Mouse (Mus musculus): ENCODE data around the gene Efna2. TPM values are rescaled to one million over a fixed set of nuclear protein-coding genes. Genes with fewer than 3 reads are reported as not detected.

The Efna2 gene
- polyA plus RNA-seq, 1 experiment from 2014 or later = 26.8 TPM

GRCm38 (mm10) chr10:80136952-80137625, 42.2 kb upstream of the Efna2 start:
- 5% methylated on average over 28 of the region's 29 CpGs for WGBS

GRCm38 (mm10) chr10:80137626-80138552, 41.4 kb upstream of the Efna2 start:
- peaks cover 35% of the 10 kb centered on the region for H3K27me3 ChIP-seq
- peak overlapping the region; percentile 85 for H3K9ac ChIP-seq
- no peak for ATAC-seq (ENCODE audit: insufficient number of reproducible peaks, insufficient read depth, low FRiP score, low TSS enrichment, low read depth)
- H3K27ac ChIP-seq = peak overlapping the region; percentile 57; the same call in 1 of the 2 replicates
- H3K4me1 ChIP-seq = peaks cover 51% of the 10 kb centered on the region
- H3K4me3 ChIP-seq = peak overlapping the region; percentile 70
- H3K9me3 ChIP-seq = no peaks in the 10 kb centered on the region
- H3K36me3 ChIP-seq = peaks cover 23% of the 10 kb centered on the region
- H3K4me2 ChIP-seq = peak overlapping the region; percentile 99
- WGBS = 2% methylated on average over 27 of the region's 33 CpGs

More at GRCm38 (mm10) chr10:80136952-80137625, 42.2 kb upstream of the Efna2 start:
- Histone ChIP-seq H3K27me3 (peaks cover 35% of the 10 kb centered on the region), H3K9me3 (no peaks in the 10 kb centered on the region), H3K27ac (no peak overlapping the region), H3K9ac (peak overlapping the region; percentile 62), H3K36me3 (peaks cover 31% of the 10 kb centered on the region), H3K4me2 (peak overlapping the region; percentile 99), H3K4me1 (peaks cover 50% of the 10 kb centered on the region), H3K4me3 (peak overlapping the region; percentile 70)
- no peak for ATAC-seq (ENCODE audit: insufficient number of reproducible peaks, insufficient read depth, low FRiP score, low TSS enrichment, low read depth)

- Histone ChIP-seq H3K27ac (peak within 1 kb of the TSS; percentile 70), H3K36me3 (peaks cover 19% of the 10 kb centered on the region), H3K27me3 (peaks cover 35% of the 10 kb centered on the region), H3K4me1 (peaks cover 52% of the 10 kb centered on the region), H3K9ac (peak within 1 kb of the TSS; percentile 85), H3K4me3 (peak within 1 kb of the TSS; percentile 70), H3K9me3 (no peaks in the 10 kb centered on the region), H3K4me2 (peak within 1 kb of the TSS; percentile 99)
- WGBS = under 1% methylated on average over 92 of the region's 94 CpGs
- no peak for ATAC-seq (ENCODE audit: insufficient number of reproducible peaks, insufficient read depth, low FRiP score, low TSS enrichment, low read depth)
These were observed 40.5 kb upstream of the Efna2 start, which contains the start of gene Atp5d for GRCm38 (mm10) chr10:80138553-80139438. TSS of gene Atp5d (plus strand) at chr10:80138632.

- peaks cover 21% of the 10 kb centered on the region for H3K36me3 ChIP-seq
- H3K4me3 ChIP-seq = peak overlapping the region; percentile 70
- peaks cover 52% of the 10 kb centered on the region for H3K4me1 ChIP-seq
- H3K9me3 ChIP-seq = no peaks in the 10 kb centered on the region
- peaks cover 35% of the 10 kb centered on the region for H3K27me3 ChIP-seq
- no peak overlapping the region; the same call in 1 of the 2 replicates for H3K27ac ChIP-seq
- peak overlapping the region; percentile 99 for H3K4me2 ChIP-seq
- no peak for ATAC-seq (ENCODE audit: insufficient number of reproducible peaks, insufficient read depth, low FRiP score, low TSS enrichment, low read depth)
- peak overlapping the region; percentile 85 for H3K9ac ChIP-seq
- WGBS = under 1% methylated on average over 9 of the region's 10 CpGs
These were observed 39.9 kb upstream of the Efna2 start for GRCm38 (mm10) chr10:80139439-80139775.

GRCm38 (mm10) chr10:80139975-80140665, 39.2 kb upstream of the Efna2 start:
- Histone ChIP-seq H3K27me3 (peaks cover 31% of the 10 kb centered on the region), H3K4me2 (peak overlapping the region; percentile 99; the same call in 1 of the 2 replicates), H3K4me3 (peak overlapping the region; percentile 70), H3K27ac (0 out of 2 replicates have a peak overlapping the region, but pooled peaks have one; percentile 81), H3K4me1 (peaks cover 56% of the 10 kb centered on the region), H3K9ac (no peak overlapping the region), H3K36me3 (peaks cover 21% of the 10 kb centered on the region), H3K9me3 (no peaks in the 10 kb centered on the region)
- 73% methylated on average over 11 of the region's 11 CpGs for WGBS
- no peak for ATAC-seq (ENCODE audit: insufficient number of reproducible peaks, insufficient read depth, low FRiP score, low TSS enrichment, low read depth)

- peak within 1 kb of the TSS; percentile 85 for H3K9ac ChIP-seq
These were observed 38.6 kb upstream of the Efna2 start, which contains the start of gene Cbarp for GRCm38 (mm10) chr10:80140666-80141035. TSS of gene Cbarp (minus strand) at chr10:80140835.

GRCm38 (mm10) chr10:80141243-80141642, 38.0 kb upstream of the Efna2 start:
- WGBS = under 1% methylated on average over 29 of the region's 29 CpGs
- Histone ChIP-seq H3K4me1 (peaks cover 66% of the 10 kb centered on the region), H3K36me3 (peaks cover 30% of the 10 kb centered on the region), H3K9me3 (no peaks in the 10 kb centered on the region), H3K4me3 (peak overlapping the region; percentile 70), H3K4me2 (peak overlapping the region; percentile 92), H3K27ac (peak overlapping the region; percentile 81), H3K27me3 (peaks cover 21% of the 10 kb centered on the region), H3K9ac (peak overlapping the region; percentile 41; the same call in 1 of the 2 replicates)
- ATAC-seq (ENCODE audit: insufficient number of reproducible peaks, insufficient read depth, low FRiP score, low TSS enrichment, low read depth) = peak; percentile 66

More at GRCm38 (mm10) chr10:80140666-80141035, 38.6 kb upstream of the Efna2 start, which contains the start of gene Cbarp:
- H3K4me1 ChIP-seq = peaks cover 61% of the 10 kb centered on the region
- H3K4me2 ChIP-seq = peak within 1 kb of the TSS; percentile 99
- peaks cover 24% of the 10 kb centered on the region for H3K36me3 ChIP-seq
- ATAC-seq (ENCODE audit: insufficient number of reproducible peaks, insufficient read depth, low FRiP score, low TSS enrichment, low read depth) = no peak
- peak within 1 kb of the TSS; percentile 81 for H3K27ac ChIP-seq
- no peaks in the 10 kb centered on the region for H3K9me3 ChIP-seq
- H3K4me3 ChIP-seq = peak within 1 kb of the TSS; percentile 70
- peaks cover 27% of the 10 kb centered on the region for H3K27me3 ChIP-seq
- WGBS = 75% methylated on average over 10 of the region's 10 CpGs

GRCm38 (mm10) chr10:80141786-80142529, 37.3 kb upstream of the Efna2 start:
- Histone ChIP-seq H3K27me3 (peaks cover 14% of the 10 kb centered on the region), H3K4me2 (peak overlapping the region; percentile 92), H3K36me3 (peaks cover 37% of the 10 kb centered on the region), H3K9ac (peak overlapping the region; percentile 91), H3K4me1 (peaks cover 65% of the 10 kb centered on the region), H3K9me3 (no peaks in the 10 kb centered on the region), H3K27ac (peak overlapping the region; percentile 81), H3K4me3 (peak overlapping the region; percentile 70)
- peak; percentile 84 for ATAC-seq (ENCODE audit: insufficient number of reproducible peaks, insufficient read depth, low FRiP score, low TSS enrichment, low read depth)
- under 1% methylated on average over 43 of the region's 43 CpGs for WGBS

GRCm38 (mm10) chr10:80142530-80142925, 36.8 kb upstream of the Efna2 start:
- H3K4me3 ChIP-seq = peak overlapping the region; percentile 70
- peak overlapping the region; percentile 69 for H3K27ac ChIP-seq
- WGBS = 0% methylated on average over 15 of the region's 15 CpGs
- H3K9me3 ChIP-seq = no peaks in the 10 kb centered on the region
- H3K4me2 ChIP-seq = peak overlapping the region; percentile 92
- no peak for ATAC-seq (ENCODE audit: insufficient number of reproducible peaks, insufficient read depth, low FRiP score, low TSS enrichment, low read depth)
- peak overlapping the region; percentile 91 for H3K9ac ChIP-seq
- H3K27me3 ChIP-seq = peaks cover 8% of the 10 kb centered on the region
- H3K4me1 ChIP-seq = peaks cover 63% of the 10 kb centered on the region
- peaks cover 39% of the 10 kb centered on the region for H3K36me3 ChIP-seq

- Histone ChIP-seq H3K4me3 (peak overlapping the region; percentile 3; the same call in 1 of the 2 replicates), H3K4me2 (peak overlapping the region; percentile 92), H3K9me3 (no peaks in the 10 kb centered on the region), H3K27ac (no peak overlapping the region), H3K27me3 (no peaks in the 10 kb centered on the region), H3K4me1 (peaks cover 56% of the 10 kb centered on the region), H3K36me3 (peaks cover 39% of the 10 kb centered on the region), H3K9ac (no peak overlapping the region)
- ATAC-seq (ENCODE audit: insufficient number of reproducible peaks, insufficient read depth, low FRiP score, low TSS enrichment, low read depth) = no peak
- WGBS = 92% methylated on average over 7 of the region's 7 CpGs
These were observed 35.6 kb upstream of the Efna2 start for GRCm38 (mm10) chr10:80143664-80144063.
